Mouse (Mus musculus): ENCODE measurements around the gene Atp1a2.

Gene Atp1a2

GRCm38 (mm10) chr1:172302851-172303250, 5.0 kb upstream of the Atp1a2 start:
- DNase-seq, result no peak

DNA sequence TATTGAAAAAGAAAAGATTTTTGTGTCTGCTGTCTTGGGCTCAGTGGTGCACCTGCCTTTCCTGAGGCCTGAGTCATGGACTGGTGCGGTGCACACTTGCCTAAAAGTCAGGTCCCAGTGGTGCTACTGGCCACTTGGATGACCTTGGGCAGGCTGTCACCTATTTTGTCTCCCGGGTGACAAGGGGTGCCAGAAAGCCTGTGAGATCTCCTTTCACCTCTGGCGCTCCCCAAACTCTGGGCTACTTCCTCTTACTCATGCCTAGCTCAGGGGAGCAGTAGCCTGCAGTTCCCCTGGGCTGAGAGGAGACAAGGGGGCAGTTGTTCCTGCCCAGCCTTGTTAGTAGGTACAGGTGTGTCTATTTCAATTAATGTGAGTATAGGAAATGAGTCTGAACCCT, 4.4 kb upstream of the Atp1a2 start:
- no peak for DNase-seq

DNA sequence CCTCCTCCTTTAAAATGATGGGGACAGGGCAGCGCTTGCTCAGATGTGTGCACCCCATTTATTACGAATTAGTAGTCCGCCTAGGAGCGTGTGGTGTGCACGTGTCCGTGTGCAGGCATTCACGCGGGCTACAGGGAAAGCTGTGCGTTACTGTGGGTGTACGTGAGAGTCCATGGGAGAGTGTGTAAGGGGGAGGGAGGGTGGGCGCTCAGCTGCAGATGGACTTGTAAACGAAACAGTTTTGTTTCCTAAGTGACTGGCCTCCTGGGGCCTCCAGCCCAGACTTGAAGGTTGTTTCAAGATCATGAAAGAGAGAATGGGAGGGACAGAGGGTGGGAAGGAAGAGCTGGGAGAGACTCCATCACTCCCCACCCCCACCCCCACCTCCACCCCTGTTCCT, 3.3 kb upstream of the Atp1a2 start:
- no peak for DNase-seq

DNA sequence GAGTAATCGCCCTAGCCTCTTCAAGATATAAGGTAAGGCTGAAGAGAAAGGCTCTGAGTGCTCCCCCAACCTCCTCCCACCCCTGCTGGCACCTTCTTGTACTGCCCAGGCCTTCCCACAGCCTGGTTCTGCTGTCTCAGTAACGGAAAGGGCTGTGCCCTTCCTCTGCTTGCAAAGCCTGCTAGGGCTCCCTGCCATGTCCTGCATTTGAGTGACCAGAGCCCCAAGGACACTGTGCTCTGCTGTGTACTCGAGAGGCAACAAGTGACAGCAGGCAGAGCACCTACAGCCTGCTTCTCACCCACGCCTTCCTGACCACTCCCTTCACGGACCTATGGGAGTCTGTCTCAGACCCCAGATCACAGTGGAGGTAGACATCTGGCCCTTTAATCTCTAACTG, 2.4 kb upstream of the Atp1a2 start:
- no peak for DNase-seq

DNA sequence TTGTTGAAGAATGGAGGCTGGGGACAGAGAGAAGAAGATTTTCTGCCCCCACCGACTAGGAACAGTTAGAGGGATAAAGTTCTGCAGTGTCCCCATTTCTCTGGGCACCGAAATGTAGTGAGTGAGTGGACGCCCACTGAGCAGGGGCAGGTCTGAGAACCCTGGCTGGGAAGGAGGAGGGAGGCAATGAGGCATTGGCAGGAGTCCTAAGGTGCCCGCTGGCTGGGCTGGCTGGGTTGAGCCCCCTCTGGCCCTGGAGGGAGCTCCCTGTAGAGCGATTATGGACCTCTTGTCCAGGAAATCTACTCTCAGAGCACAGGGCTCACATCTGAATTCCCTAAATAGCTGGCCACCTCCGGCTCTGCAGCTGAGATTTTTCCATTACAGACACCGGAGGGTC, 1.7 kb upstream of the Atp1a2 start:
- DNase-seq, result no peak

DNA sequence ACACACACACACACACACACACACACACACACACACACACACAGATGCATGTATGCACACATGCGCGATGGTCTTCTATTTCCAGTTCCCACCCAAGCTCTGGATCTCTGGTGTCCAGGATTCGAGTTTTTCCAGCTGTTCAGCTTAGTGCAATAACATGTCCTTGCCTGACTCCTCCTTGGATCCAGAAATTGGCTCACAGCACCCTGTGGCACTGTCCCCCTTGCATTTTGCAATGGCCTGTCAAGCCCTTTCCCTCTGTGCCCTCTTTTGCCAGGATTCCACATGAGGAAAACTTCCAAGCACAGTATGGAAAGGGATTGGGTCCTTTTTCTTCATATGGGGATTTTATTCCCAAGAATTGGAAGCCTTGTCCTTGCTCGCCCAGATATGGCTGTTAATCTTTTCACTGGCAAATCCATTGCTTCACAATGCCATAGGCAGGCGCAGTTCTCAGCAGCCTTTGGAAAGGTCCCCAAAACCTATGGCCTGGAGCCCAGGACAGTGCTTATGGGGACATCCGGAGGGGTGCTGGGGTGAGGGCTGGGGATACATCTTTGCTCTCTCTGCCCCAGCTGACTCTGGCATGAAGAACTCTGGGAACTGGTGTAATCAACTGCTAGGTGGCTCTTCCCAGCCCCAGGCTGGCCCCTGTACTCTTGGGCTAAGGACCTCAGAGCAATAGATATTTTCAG, 901 bp downstream of the Atp1a2 start:
- DNase-seq, result peak; percentile 37 to 53

- DNase-seq, result peak in 1 of 2 experiments; percentile 44
Observed at GRCm38 (mm10) chr1:172295751-172296197, 2.1 kb downstream of the Atp1a2 start.

DNA sequence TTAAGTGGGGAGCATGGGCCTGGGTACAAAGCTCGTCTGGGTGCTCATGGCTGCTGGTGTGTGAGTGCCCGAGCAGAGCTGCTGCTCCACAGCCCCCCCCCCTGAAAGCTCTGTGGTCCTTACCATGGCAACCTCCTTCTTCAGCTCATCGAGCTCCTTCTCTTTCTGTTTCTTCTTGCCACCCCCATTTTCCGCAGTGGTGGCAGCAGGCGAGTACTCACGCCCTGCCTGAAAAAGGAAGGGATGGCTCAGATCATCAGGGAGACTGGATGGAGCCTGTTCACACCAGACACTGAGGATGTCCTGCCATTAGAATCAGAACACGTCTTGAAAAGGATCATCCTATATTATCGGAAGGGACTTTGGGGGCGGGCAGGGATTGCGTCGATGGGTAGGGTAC, 4.4 kb downstream of the Atp1a2 start:
- no peak for DNase-seq

DNA sequence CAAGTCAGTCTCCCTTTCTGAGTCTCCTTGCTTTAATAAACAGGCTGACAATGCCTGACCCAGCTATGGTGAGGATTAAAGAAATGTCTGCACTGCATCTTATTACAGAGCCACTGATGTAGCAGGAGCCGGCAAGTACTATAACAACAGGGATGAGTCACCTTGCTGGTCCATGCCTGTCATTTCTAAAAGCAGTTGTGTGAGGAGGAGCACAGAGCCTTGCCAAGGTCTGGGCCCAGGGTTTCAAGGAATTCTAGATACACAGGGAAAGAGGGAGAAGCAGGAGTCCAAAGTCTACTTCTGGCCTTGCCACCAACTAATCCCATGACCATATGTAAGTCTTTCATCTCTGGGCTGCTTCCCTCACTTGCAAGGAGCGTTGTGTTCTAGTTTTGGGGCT, 5.0 kb downstream of the Atp1a2 start:
- DNase-seq, result no peak

GRCm38 (mm10) chr1:172289617-172289946, 8.3 kb downstream of the Atp1a2 start:
- DNase-seq, result no peak

- no peak for DNase-seq
Observed at GRCm38 (mm10) chr1:172288900-172289616, 8.8 kb downstream of the Atp1a2 start.

- DNase-seq, result no peak
Observed at GRCm38 (mm10) chr1:172286740-172287139, 11.1 kb downstream of the Atp1a2 start.

GRCm38 (mm10) chr1:172284221-172284620, 13.6 kb downstream of the Atp1a2 start:
- DNase-seq, result no peak

GRCm38 (mm10) chr1:172283073-172283472, 14.8 kb downstream of the Atp1a2 start:
- DNase-seq, result no peak

- no peak for DNase-seq
Observed at GRCm38 (mm10) chr1:172281522-172282254, 16.2 kb downstream of the Atp1a2 start.

- no peak for DNase-seq
Observed at GRCm38 (mm10) chr1:172279768-172280509, 17.9 kb downstream of the Atp1a2 start.

GRCm38 (mm10) chr1:172278328-172278727, 19.5 kb downstream of the Atp1a2 start:
- DNase-seq, result no peak

- DNase-seq, result no peak
Observed at GRCm38 (mm10) chr1:172277172-172277571, 20.7 kb downstream of the Atp1a2 start.

GRCm38 (mm10) chr1:172274547-172274946, 23.3 kb downstream of the Atp1a2 start:
- no peak for DNase-seq

GRCm38 (mm10) chr1:172274116-172274515, 23.7 kb downstream of the Atp1a2 start:
- DNase-seq, result no peak

GRCm38 (mm10) chr1:172273386-172273785, 24.5 kb downstream of the Atp1a2 start:
- DNase-seq, result no peak

DNA sequence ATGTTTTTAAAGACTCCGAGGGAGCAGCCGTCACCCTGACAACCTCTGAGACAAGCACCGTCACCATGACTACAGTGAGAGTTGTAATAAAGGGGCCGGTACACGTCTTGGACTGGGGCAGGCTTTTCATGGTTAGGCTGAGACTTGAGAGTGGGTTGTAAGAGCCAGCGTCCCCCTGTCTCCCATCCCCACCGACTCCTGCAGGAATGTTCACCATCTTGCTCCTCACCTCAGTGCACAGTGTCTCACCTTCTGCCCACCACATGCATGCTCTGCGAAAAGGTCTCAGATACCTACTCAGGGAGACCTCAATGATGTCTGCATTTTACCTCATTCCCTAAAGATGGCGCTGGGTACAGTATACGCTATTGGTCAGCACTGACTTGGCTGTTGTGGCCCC, 26.1 kb downstream of the Atp1a2 start:
- DNase-seq, result no peak

DNA sequence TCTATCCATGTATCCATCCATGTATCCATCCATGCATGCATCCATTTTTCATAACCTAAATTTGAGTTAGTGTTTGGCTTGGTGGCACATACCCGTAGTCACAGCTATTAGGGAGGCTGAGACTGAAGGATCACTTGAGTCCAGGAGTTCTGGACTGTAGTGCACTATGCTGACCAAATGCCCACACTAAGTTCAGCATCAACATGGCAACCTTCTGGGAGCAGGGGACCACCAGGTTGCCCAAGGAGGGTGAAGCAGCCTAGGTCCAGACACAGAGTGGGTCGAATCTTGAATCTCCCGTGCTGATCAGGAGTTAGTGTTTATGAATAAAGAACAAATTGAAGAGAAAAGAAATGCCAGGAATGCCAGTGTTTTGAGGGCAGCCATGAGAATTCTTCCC, 26.7 kb downstream of the Atp1a2 start:
- no peak for DNase-seq

All from cerebellum, postnatal 25 days (tissue).